Mouse (Mus musculus) megakaryocyte, embryonic 14.5 days (primary cell): ENCODE measurements around the gene Rptor.

Experiments
- FLI1 ChIP-seq: IDR thresholded peaks from 2 replicates; pipeline ENCODE4 v1.6.1; 2012; ENCODE audit warnings: low read length, inconsistent platforms, mixed read lengths
- GATA1 ChIP-seq: IDR thresholded peaks from 3 replicates; pipeline ENCODE4 v1.6.1; 2012; ENCODE audit warnings: mixed read lengths, low read length, inconsistent platforms, borderline replicate concordance

DNA sequence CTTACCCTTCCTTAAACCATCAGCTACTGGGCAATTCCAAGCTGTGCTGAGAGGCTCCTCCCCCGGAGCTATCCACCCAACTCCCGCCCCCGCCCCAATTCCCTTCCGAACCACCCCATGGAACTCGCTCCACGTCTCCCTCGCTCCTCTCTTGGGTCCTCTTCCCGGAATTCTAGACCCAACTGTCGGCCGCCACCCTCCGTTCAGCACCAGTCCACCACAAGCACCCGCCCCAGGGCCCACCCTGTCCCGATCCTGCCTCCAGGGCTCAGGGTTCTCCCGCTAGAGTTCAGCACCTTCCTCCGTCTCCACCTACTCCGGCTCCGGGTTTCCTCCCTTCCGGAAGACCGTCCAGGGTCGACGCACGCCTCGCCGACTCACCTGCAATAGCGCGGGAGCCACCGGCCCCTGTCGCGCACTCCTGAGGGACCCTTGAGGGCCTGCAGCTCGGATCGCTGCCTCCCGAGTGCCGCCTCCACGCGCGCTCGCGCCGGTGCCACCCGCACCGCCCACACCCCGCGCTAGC lies 339.6 kb downstream of the Rptor start:
- TF ChIP-seq GATA1 (no peak), FLI1 (no peak)
